Mouse (Mus musculus) granulocyte monocyte progenitor cell, adult 5-6 weeks (primary cell): Measurements from ENCODE around the gene Pgp. TPM values are rescaled to one million over a fixed set of nuclear protein-coding genes. Genes with fewer than 3 reads are reported as not detected.
"Not testable (repeated sequence)": the region's sequence is repeated elsewhere in the genome, so short reads cannot be mapped to it uniquely, and the experiment has no call there.

ENCODE experiments used
- ATAC-seq: replicated peaks from 2 replicates; pipeline ENCODE4 v1.8.0; 2016; ENCODE audit warnings: mild to moderate bottlenecking, moderate TSS enrichment, inconsistent platforms; ENCODE audit not compliant: poor library complexity, severe bottlenecking
- total RNA-seq, 2 experiments: library from RNA; stranded (forward) in 1 of 2; stranded (reverse) in 1 of 2; fragments of 200-712, 200-1000 nt in 1 of 2; fragments of >200 nt in 1 of 2; fragmentation: Nextera tagmentation in 1 of 2; gene quantifications; 2 replicates each; pipeline ENCODE4 v1.2.3; 2014 to 2017

Gene Pgp
- total RNA-seq, 2 experiments from 2014 or later, result 11.6 to 25.4 TPM

GRCm38 (mm10) chr17:24454756-24455522 is 15.3 kb upstream of the Pgp start:
- peak; percentile 93 for ATAC-seq

- ATAC-seq, result not testable (repeated sequence)
Measured at GRCm38 (mm10) chr17:24455523-24456206, 14.5 kb upstream of the Pgp start.

DNA sequence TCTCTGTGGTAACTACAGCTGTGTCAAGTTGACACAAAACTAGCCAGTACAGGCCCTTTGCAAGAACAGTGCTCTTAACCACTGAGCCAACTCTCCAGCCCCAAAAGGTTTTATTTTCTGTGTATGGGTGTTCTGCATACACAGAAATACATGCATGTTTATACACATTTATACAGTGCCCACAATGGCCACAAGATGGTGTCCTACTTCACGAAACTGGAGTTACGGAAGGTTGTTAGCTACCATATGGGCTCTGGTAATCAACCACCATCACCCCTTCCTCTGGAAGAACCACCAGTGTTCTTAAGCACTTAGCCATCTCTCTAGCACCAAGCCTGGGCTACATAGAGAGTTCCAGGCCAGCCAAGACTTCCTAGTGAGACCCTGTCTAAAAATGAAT is 8.6 kb upstream of the Pgp start:
- ATAC-seq, result peak; percentile 83

DNA sequence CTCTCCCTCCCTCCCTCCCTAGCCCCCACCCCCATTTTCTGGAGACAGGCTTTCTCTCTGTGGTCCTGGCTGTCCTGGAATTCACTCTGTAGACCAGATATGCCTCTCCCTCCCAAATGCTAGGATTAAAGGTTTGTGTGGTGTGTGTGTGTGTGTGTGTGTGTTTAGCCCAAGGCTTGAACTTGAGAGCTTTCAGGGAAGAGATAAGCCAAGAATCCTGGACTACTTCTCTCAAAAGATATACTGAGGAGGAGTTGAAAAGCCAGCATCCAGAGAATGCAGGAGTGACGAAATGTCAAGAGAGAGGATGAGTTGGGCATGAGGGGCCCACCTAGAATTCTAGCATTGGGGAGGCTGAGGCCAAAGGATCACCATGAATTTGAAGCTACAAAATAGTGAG is 7.3 kb upstream of the Pgp start:
- no peak for ATAC-seq

GRCm38 (mm10) chr17:24463374-24464133 is 6.6 kb upstream of the Pgp start:
- ATAC-seq, result peak; percentile 95

GRCm38 (mm10) chr17:24468636-24469246 is 1.5 kb upstream of the Pgp start:
- no peak for ATAC-seq

- ATAC-seq, result no peak
Measured at GRCm38 (mm10) chr17:24469336-24469909, 769 bp upstream of the Pgp start.

DNA sequence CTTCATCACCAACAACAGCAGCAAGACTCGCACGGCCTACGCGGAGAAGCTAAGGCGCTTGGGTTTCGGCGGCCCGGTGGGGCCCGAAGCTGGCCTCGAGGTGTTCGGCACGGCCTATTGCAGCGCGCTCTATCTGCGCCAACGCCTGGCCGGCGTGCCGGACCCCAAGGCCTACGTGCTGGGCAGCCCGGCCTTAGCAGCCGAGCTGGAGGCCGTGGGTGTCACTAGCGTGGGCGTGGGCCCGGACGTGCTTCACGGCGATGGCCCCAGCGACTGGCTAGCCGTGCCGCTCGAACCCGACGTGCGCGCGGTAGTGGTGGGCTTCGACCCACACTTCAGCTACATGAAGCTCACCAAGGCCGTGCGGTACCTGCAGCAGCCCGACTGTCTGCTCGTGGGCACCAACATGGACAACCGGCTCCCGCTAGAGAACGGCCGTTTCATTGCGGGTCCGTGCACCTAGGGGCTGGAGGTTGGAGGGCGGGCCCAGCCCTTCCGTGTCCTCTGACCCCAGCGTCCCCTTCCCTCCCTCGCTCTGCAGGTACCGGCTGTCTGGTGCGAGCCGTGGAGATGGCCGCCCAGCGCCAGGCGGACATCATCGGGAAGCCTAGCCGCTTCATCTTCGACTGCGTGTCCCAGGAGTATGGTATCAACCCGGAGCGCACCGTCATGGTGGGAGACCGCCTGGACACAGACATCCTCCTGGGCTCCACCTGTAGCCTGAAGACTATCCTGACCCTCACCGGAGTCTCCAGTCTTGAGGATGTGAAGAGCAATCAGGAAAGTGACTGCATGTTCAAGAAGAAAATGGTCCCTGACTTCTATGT is 722 bp downstream of the Pgp start:
- 0 out of 2 replicates have a peak, but pooled peaks have one; percentile 10 for ATAC-seq

DNA sequence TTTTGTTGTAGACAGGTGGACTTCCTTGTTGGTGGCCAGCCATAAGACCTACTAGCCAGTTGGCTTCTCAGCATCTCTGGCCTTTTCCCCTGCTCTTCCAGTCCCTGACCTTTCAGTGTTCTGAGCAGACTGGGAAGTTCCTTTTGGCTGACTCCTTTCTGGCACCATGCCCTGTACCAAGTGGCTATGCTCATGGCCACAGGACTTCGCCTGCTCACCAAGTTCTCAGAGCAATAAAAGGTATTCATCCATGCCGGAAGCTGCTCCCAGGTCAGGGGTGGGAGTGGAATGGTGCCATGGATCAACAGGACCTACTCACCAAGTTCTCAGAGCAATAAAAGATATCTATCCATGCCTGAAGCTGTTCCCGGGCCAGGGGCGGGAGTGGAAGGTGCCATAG is 2.3 kb downstream of the Pgp start:
- no peak for ATAC-seq

- no peak for ATAC-seq
Measured at GRCm38 (mm10) chr17:24473612-24474275, 3.6 kb downstream of the Pgp start, which contains the start of gene Bricd5. Gene Bricd5, plus strand, starts transcription at chr17:24473884.

DNA sequence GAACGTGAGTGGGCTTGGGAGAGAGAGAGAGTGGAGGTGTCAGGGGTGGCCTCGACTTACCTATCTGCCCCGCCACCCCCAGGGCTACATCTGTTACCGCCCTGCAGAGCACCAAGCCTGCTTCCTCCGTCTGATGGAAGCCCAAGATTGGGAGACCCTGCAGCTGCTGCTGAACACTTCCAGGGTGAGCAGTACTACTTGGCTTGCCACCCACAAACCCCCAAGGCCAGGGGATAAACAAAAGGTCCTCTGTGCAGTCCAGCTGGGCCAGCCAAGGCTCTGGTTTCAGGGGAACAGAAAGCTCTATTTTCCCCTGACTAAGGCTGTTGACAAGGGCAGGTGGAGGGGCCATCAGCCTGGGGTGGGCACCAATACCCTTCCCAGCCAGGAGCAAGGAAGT is 4.4 kb downstream of the Pgp start:
- ATAC-seq, result no peak

GRCm38 (mm10) chr17:24475586-24475985 is 5.4 kb downstream of the Pgp start:
- ATAC-seq, result no peak

DNA sequence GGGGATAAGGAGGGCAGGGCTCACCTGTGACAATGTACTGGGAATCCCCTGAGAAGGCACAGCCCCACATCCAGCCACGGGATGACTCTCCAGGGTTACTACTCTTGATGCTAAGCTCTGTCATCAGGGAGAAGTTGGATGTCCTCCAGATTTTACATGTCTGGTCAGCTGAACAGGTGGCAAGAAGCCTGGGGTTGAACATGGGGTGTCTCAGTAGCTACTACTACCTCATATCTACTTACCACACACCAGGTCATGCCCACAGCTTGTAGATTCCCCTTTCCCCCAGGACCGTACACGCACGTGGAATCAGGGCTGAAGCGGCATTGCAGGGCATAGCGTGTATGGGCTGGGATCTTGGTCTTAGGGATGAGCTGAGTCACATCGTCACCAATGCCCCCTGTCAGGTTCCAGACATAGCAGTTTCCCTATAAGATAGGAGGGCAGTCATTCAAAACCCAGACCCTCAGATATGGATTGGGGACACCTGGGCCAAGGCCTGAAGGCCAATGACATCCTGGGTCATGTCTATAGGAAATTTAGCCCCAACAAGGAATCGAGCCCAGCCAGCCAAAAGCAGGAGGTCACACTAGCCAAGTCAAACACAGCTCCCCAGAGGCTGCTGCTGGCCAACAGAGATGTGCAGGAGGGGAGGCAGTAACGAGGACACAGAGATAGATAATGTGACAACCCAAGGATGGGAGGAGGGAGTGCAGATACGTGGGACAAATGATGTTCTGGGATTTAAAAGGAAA is 6.0 kb downstream of the Pgp start:
- no peak for ATAC-seq

- peak; percentile 55 for ATAC-seq
Measured at GRCm38 (mm10) chr17:24477053-24477984, 7.1 kb downstream of the Pgp start.

GRCm38 (mm10) chr17:24477985-24478600 is 7.9 kb downstream of the Pgp start:
- ATAC-seq, result no peak

DNA sequence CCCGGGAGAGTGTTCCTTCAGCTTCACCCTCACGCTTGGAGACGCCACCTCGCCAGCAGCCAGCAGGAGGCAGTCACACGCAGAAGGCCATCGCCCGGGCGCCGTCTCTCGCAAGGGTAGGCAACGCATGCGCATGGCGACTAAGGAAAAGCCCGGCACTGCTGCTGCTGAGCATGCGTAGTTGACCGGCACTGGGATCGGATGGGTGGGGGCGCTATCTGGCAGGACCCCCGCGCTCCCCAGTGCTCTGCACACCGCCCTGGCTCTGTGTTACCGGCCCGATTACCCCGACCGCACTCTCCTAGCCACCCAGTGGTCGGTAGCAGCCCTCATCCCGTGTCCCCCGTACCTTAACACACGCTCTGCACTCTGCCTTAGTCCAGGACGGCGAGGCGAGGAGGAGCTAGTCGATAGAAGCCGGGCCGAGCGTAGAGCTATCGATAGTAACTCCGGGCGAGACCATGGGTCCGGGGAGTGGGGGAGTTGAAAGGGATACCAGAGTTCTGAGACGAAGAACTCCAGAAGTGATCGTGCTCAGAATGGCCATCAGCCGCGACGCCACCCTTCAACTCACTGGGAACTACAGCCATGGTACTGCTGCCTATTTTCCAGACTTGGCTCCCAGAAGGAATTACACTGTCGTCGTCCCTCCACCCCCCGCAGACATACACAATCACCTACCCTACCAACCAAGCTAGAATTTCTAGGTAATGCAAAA is 8.6 kb downstream of the Pgp start, which contains the start of gene Mlst8:
TSS of gene Mlst8 (minus strand) at position 416 of the 718 bp plus-strand sequence.
- ATAC-seq, result peak; percentile 83
